Mouse (Mus musculus): ENCODE data around the gene Eps8l1. TPM values are rescaled to one million over a fixed set of nuclear protein-coding genes. Genes with fewer than 3 reads are reported as not detected.

Gene Eps8l1
- polyA plus RNA-seq, 1 experiment from 2014 or later = 12.1 TPM

- WGBS = 56% methylated on average over 1 of the region's 1 CpGs
- Histone ChIP-seq H3K4me1 (ENCODE audit: control insufficient read depth, insufficient read depth, low read length) (peaks cover 18% of the 10 kb centered on the region), H3K36me3 (ENCODE audit: control insufficient read depth, insufficient read depth, low read length) (no peaks in the 10 kb centered on the region; the same call in 1 of the 2 replicates), H3K27me3 (ENCODE audit: control insufficient read depth, insufficient read depth, low read length) (no peaks in the 10 kb centered on the region), H3K4me3 (replicated peaks; ENCODE audit: low read length) (no peak overlapping the region), H3K9ac (ENCODE audit: low read length) (no peak overlapping the region), H3K4me2 (ENCODE audit: low read depth, low read length) (no peak overlapping the region), H3K27ac (ENCODE audit: low read length) (no peak overlapping the region), H3K9me3 (replicated peaks; ENCODE audit: control insufficient read depth, low read length) (no peaks in the 10 kb centered on the region)
- no peak for ATAC-seq (ENCODE audit: insufficient read depth, low FRiP score)
These were observed 33.5 kb downstream of the Eps8l1 start for GRCm38 (mm10) chr7:4493991-4494390.

- H3K36me3 ChIP-seq (ENCODE audit: control insufficient read depth, insufficient read depth, low read length) = no peaks in the 10 kb centered on the region
- ATAC-seq (ENCODE audit: insufficient read depth, low FRiP score) = no peak
- no peak overlapping the region for H3K9ac ChIP-seq (ENCODE audit: low read length)
- H3K4me2 ChIP-seq (ENCODE audit: low read depth, low read length) = no peak overlapping the region
- no peaks in the 10 kb centered on the region for H3K27me3 ChIP-seq (ENCODE audit: control insufficient read depth, insufficient read depth, low read length)
- peaks cover 33% of the 10 kb centered on the region for H3K4me1 ChIP-seq (ENCODE audit: control insufficient read depth, insufficient read depth, low read length)
- H3K4me3 ChIP-seq (replicated peaks; ENCODE audit: low read length) = no peak overlapping the region
- WGBS = 90% methylated on average over 3 of the region's 3 CpGs
- no peak overlapping the region for H3K27ac ChIP-seq (ENCODE audit: low read length)
- H3K9me3 ChIP-seq (replicated peaks; ENCODE audit: control insufficient read depth, low read length) = no peaks in the 10 kb centered on the region
These were observed 36.0 kb downstream of the Eps8l1 start for GRCm38 (mm10) chr7:4496468-4496867.

- Histone ChIP-seq H3K27me3 (ENCODE audit: control insufficient read depth, insufficient read depth, low read length) (no peaks in the 10 kb centered on the region), H3K4me3 (replicated peaks; ENCODE audit: low read length) (no peak overlapping the region), H3K9ac (ENCODE audit: low read length) (0 out of 2 replicates have a peak overlapping the region, but pooled peaks have one; percentile 2), H3K36me3 (ENCODE audit: control insufficient read depth, insufficient read depth, low read length) (no peaks in the 10 kb centered on the region), H3K27ac (ENCODE audit: low read length) (peak overlapping the region; percentile 38; the same call in 1 of the 2 replicates), H3K4me2 (ENCODE audit: low read depth, low read length) (peak overlapping the region; percentile 83), H3K4me1 (ENCODE audit: control insufficient read depth, insufficient read depth, low read length) (peaks cover 31% of the 10 kb centered on the region), H3K9me3 (replicated peaks; ENCODE audit: control insufficient read depth, low read length) (no peaks in the 10 kb centered on the region)
- ATAC-seq (ENCODE audit: insufficient read depth, low FRiP score) = no peak
- 90% methylated on average over 9 of the region's 9 CpGs for WGBS
These were observed 36.9 kb downstream of the Eps8l1 start for GRCm38 (mm10) chr7:4497271-4497903.

GRCm38 (mm10) chr7:4498251-4498650 is 37.8 kb downstream of the Eps8l1 start:
- no peaks in the 10 kb centered on the region for H3K27me3 ChIP-seq (ENCODE audit: control insufficient read depth, insufficient read depth, low read length)
- peak overlapping the region; percentile 83 for H3K4me2 ChIP-seq (ENCODE audit: low read depth, low read length)
- peak overlapping the region; percentile 75 for H3K27ac ChIP-seq (ENCODE audit: low read length)
- peak; percentile 63 for ATAC-seq (ENCODE audit: insufficient read depth, low FRiP score)
- peak overlapping the region; percentile 12; the same call in 1 of the 2 replicates for H3K4me3 ChIP-seq (replicated peaks; ENCODE audit: low read length)
- H3K9me3 ChIP-seq (replicated peaks; ENCODE audit: control insufficient read depth, low read length) = no peaks in the 10 kb centered on the region
- 28% methylated on average over 9 of the region's 9 CpGs for WGBS
- H3K36me3 ChIP-seq (ENCODE audit: control insufficient read depth, insufficient read depth, low read length) = no peaks in the 10 kb centered on the region
- H3K4me1 ChIP-seq (ENCODE audit: control insufficient read depth, insufficient read depth, low read length) = peaks cover 25% of the 10 kb centered on the region
- H3K9ac ChIP-seq (ENCODE audit: low read length) = peak overlapping the region; percentile 30; the same call in 1 of the 2 replicates

GRCm38 (mm10) chr7:4499034-4499433 is 38.6 kb downstream of the Eps8l1 start:
- Histone ChIP-seq H3K36me3 (ENCODE audit: control insufficient read depth, insufficient read depth, low read length) (no peaks in the 10 kb centered on the region), H3K27ac (ENCODE audit: low read length) (peak overlapping the region; percentile 75), H3K27me3 (ENCODE audit: control insufficient read depth, insufficient read depth, low read length) (no peaks in the 10 kb centered on the region), H3K4me2 (ENCODE audit: low read depth, low read length) (peak overlapping the region; percentile 83), H3K9ac (ENCODE audit: low read length) (peak overlapping the region; percentile 96), H3K4me1 (ENCODE audit: control insufficient read depth, insufficient read depth, low read length) (peaks cover 25% of the 10 kb centered on the region), H3K9me3 (replicated peaks; ENCODE audit: control insufficient read depth, low read length) (no peaks in the 10 kb centered on the region), H3K4me3 (replicated peaks; ENCODE audit: low read length) (peak overlapping the region; percentile 12; the same call in 1 of the 2 replicates)
- WGBS = 82% methylated on average over 4 of the region's 4 CpGs
- ATAC-seq (ENCODE audit: insufficient read depth, low FRiP score) = no peak

- Histone ChIP-seq H3K9me3 (replicated peaks; ENCODE audit: control insufficient read depth, low read length) (no peaks in the 10 kb centered on the region), H3K4me1 (ENCODE audit: control insufficient read depth, insufficient read depth, low read length) (peaks cover 25% of the 10 kb centered on the region), H3K4me3 (replicated peaks; ENCODE audit: low read length) (peak overlapping the region; percentile 72), H3K9ac (ENCODE audit: low read length) (peak overlapping the region; percentile 96), H3K4me2 (ENCODE audit: low read depth, low read length) (peak overlapping the region; percentile 83), H3K36me3 (ENCODE audit: control insufficient read depth, insufficient read depth, low read length) (no peaks in the 10 kb centered on the region), H3K27ac (ENCODE audit: low read length) (peak overlapping the region; percentile 93), H3K27me3 (ENCODE audit: control insufficient read depth, insufficient read depth, low read length) (no peaks in the 10 kb centered on the region)
- WGBS = under 1% methylated on average over 34 of the region's 52 CpGs
- ATAC-seq (ENCODE audit: insufficient read depth, low FRiP score) = peak; percentile 11; the same call in 1 of the 2 replicates
These were observed 40.5 kb downstream of the Eps8l1 start for GRCm38 (mm10) chr7:4500892-4501471.

- Histone ChIP-seq H3K27ac (ENCODE audit: low read length) (peak within 1 kb of the TSS; percentile 93), H3K4me3 (replicated peaks; ENCODE audit: low read length) (peak within 1 kb of the TSS; percentile 72), H3K36me3 (ENCODE audit: control insufficient read depth, insufficient read depth, low read length) (no peaks in the 10 kb centered on the region), H3K4me2 (ENCODE audit: low read depth, low read length) (peak within 1 kb of the TSS; percentile 83), H3K27me3 (ENCODE audit: control insufficient read depth, insufficient read depth, low read length) (no peaks in the 10 kb centered on the region), H3K9ac (ENCODE audit: low read length) (peak within 1 kb of the TSS; percentile 96), H3K9me3 (replicated peaks; ENCODE audit: control insufficient read depth, low read length) (no peaks in the 10 kb centered on the region), H3K4me1 (ENCODE audit: control insufficient read depth, insufficient read depth, low read length) (peaks cover 25% of the 10 kb centered on the region)
- peak; percentile 94 for ATAC-seq (ENCODE audit: insufficient read depth, low FRiP score)
- WGBS = under 1% methylated on average over 62 of the region's 62 CpGs
These were observed 41.3 kb downstream of the Eps8l1 start, which contains the start of gene Ppp1r12c for GRCm38 (mm10) chr7:4501558-4502397. Ppp1r12c (minus strand) TSS chr7:4501680.

- Histone ChIP-seq H3K27me3 (ENCODE audit: control insufficient read depth, insufficient read depth, low read length) (no peaks in the 10 kb centered on the region), H3K9ac (ENCODE audit: low read length) (peak overlapping the region; percentile 96; the same call in 1 of the 2 replicates), H3K4me1 (ENCODE audit: control insufficient read depth, insufficient read depth, low read length) (peaks cover 25% of the 10 kb centered on the region), H3K9me3 (replicated peaks; ENCODE audit: control insufficient read depth, low read length) (no peaks in the 10 kb centered on the region), H3K27ac (ENCODE audit: low read length) (peak overlapping the region; percentile 93; the same call in 1 of the 2 replicates), H3K4me2 (ENCODE audit: low read depth, low read length) (peak overlapping the region; percentile 62), H3K36me3 (ENCODE audit: control insufficient read depth, insufficient read depth, low read length) (no peaks in the 10 kb centered on the region), H3K4me3 (replicated peaks; ENCODE audit: low read length) (peak overlapping the region; percentile 72)
- ATAC-seq (ENCODE audit: insufficient read depth, low FRiP score) = no peak
- WGBS = 10% methylated on average over 14 of the region's 14 CpGs
These were observed 42.1 kb downstream of the Eps8l1 start for GRCm38 (mm10) chr7:4502421-4503090.

All from stomach, embryonic 16.5 days (tissue).